Mouse (Mus musculus) ES-E14 (cell line): ENCODE results near the gene Ralgapa2. TPM values are rescaled to one million over a fixed set of nuclear protein-coding genes. Genes with fewer than 3 reads are reported as not detected.

Source experiments
- DNase-seq: peaks from one replicate; pipeline ENCODE4 v3.0.0-alpha.2; 2013; ENCODE audit warnings: low read depth, low spot score
- H3K27ac ChIP-seq: 2 replicates; pipeline ENCODE4 v1.5.1; 2012; ENCODE audit warnings: low read depth, mild to moderate bottlenecking, low read length, moderate library complexity, mixed read lengths; ENCODE audit not compliant: poor library complexity, insufficient read depth, severe bottlenecking
- H3K36me3 ChIP-seq: 2 replicates; pipeline ENCODE4 v1.6.1; 2012; ENCODE audit warnings: mild to moderate bottlenecking, low read length, moderate library complexity, mixed read lengths; ENCODE audit not compliant: control insufficient read depth, poor library complexity, insufficient read depth, severe bottlenecking
- H3K4me1 ChIP-seq, 2 experiments: fragments of 150-350 bp in 1 of 2; sonication (generic) in 1 of 2; 2 replicates each; pipeline ENCODE4 v1.6.1; 2012; ENCODE audit warnings: low read length in 2 of 2, mild to moderate bottlenecking in 1 of 2, mixed read lengths in 1 of 2; ENCODE audit not compliant: control insufficient read depth in 2 of 2, insufficient read depth in 2 of 2, poor library complexity in 1 of 2
- H3K4me3 ChIP-seq, 2 experiments: fragments of 150-350 bp in 1 of 2; sonication (generic) in 1 of 2; 2 replicates each; pipeline ENCODE4 v1.5.1; 2012; ENCODE audit warnings: low read length in 2 of 2, low read depth in 1 of 2, mild to moderate bottlenecking in 1 of 2, mixed read lengths in 1 of 2; ENCODE audit not compliant: insufficient read depth in 1 of 2, poor library complexity in 1 of 2, severe bottlenecking in 1 of 2
- H3K9ac ChIP-seq: 2 replicates; pipeline ENCODE4 v1.6.1; 2012; ENCODE audit warnings: low read depth, mild to moderate bottlenecking, low read length, mixed read lengths; ENCODE audit not compliant: poor library complexity, insufficient read depth, severe bottlenecking
- H3K9me3 ChIP-seq: fragments of 150-350 bp; sonication (generic); 2 replicates; pipeline ENCODE4 v1.6.1; 2012; ENCODE audit warnings: low read depth, mild to moderate bottlenecking, low read length; ENCODE audit not compliant: control insufficient read depth, insufficient read depth
- CHD2 ChIP-seq: IDR thresholded peaks from 2 replicates; pipeline ENCODE4 v1.6.1; 2014; ENCODE audit warnings: mild to moderate bottlenecking, low read depth, low read length, inconsistent platforms
- HCFC1 ChIP-seq: IDR thresholded peaks from 2 replicates; pipeline ENCODE4 v1.6.1; 2012; ENCODE audit warnings: low read length, inconsistent platforms, borderline replicate concordance; ENCODE audit not compliant: insufficient read depth
- MAFK ChIP-seq: IDR thresholded peaks from 2 replicates; pipeline ENCODE4 v1.6.1; 2014; ENCODE audit warnings: mild to moderate bottlenecking, low read depth, low read length, inconsistent platforms; ENCODE audit not compliant: insufficient read depth
- ZC3H11A ChIP-seq: IDR thresholded peaks from 2 replicates; pipeline ENCODE4 v1.6.1; 2012; ENCODE audit warnings: low read depth, mild to moderate bottlenecking, inconsistent platforms, low read length, borderline replicate concordance
- ZNF384 ChIP-seq: IDR thresholded peaks from 2 replicates; pipeline ENCODE4 v1.6.1; 2012; ENCODE audit warnings: low read depth, low read length, inconsistent platforms
- in situ Hi-C, 2 experiments: fragments of 600-800 bp; cut with MboI; formaldehyde crosslinking; loops; one replicate each; pipeline ENCODE4 v1.15.1; 2025; ENCODE audit warnings: low sequenced_read_pairs in 2 of 2, inconsistent platforms in 1 of 2; ENCODE audit not compliant: unreplicated experiment in 2 of 2
- total RNA-seq: library from RNA; depleted of rRNA; stranded (reverse); fragments of 300-350 nt; gene quantifications from 2 replicates; pipeline ENCODE4 v1.2.3, GENCODE M21; 2012

The Ralgapa2 gene
- total RNA-seq, 1 experiment: 23.0 TPM

DNA sequence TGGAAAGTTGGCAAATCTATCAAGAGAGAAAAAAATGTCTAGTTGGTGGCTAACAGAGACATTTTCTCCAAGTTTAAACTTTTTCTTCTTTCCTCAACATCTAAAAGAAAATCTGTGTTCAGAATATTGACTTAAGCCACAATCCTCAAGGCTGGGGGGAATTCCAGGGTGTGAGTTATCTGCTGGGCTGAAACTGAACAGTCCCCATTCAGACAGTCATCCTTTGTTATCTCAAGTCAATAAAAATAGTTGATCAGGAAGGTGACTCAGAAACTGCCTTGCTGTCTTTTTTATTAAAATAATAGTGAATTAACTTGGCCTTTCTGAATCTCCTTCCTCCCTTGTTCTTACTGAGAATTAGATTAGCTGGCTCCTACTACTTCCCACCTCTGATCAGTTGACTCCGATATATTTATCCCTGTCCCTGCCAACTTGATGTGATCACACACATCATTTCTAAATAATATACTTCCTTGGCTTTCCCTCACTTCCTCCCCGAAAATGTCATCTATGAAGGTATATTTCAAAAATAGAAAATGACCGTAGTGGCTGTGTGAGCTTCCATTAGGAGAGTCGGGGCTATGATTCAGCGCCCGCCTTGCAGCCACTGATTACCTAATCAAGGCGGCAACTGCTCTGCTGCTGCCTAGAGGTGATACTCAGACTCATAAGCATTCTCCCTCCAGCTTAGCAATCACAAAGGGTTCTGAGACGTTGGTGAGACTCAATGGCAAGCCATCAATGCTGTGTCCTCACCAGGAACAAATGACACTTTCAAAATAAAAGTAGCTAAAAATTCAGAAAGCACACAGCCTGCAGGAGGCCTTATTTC is 21.2 kb upstream of the Ralgapa2 start:
- in situ Hi-C loops: no loop called here
- no peak for DNase-seq
- no peak overlapping the region for H3K27ac ChIP-seq
- no peak overlapping the region for H3K9ac ChIP-seq
- TF ChIP-seq HCFC1 (no peak), ZNF384 (no peak), ZC3H11A (no peak), MAFK (no peak), CHD2 (no peak)
- H3K4me1 ChIP-seq: peaks cover 0 to 8% of the 10 kb centered on the region in 2 experiments; a peak in 2 of 4 replicates
- H3K36me3 ChIP-seq: no peaks in the 10 kb centered on the region
- H3K9me3 ChIP-seq: no peaks in the 10 kb centered on the region
- H3K4me3 ChIP-seq: no peak overlapping the region

DNA sequence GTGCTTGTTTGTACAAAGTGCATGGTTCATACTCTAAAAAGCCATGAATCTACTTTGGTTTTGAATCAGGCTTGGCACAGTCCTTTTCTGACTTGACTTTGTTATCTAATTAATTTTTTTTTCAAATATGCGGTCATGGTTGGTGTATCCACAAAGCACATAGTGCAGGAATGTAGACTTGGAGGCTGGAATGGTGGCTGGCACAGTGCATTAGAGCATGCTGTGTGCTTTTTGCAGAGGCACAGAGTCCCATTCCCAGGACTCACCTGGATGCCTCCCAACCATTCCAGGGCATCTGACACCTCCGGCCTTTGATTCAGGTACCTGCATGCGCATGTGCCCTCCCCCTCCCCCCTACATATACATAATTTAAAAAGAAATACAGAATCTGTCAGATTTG is 20.3 kb upstream of the Ralgapa2 start:
- Histone ChIP-seq H3K36me3 (no peaks in the 10 kb centered on the region), H3K27ac (no peak overlapping the region), H3K9me3 (no peaks in the 10 kb centered on the region), H3K4me3 (no peak overlapping the region), H3K9ac (no peak overlapping the region), H3K4me1 (peaks cover 0 to 8% of the 10 kb centered on the region in 2 experiments; a peak in 2 of 4 replicates)
- TF ChIP-seq HCFC1 (no peak), ZNF384 (no peak), CHD2 (no peak), MAFK (no peak), ZC3H11A (no peak)
- DNase-seq: no peak
- in situ Hi-C loops: no loop called here

DNA sequence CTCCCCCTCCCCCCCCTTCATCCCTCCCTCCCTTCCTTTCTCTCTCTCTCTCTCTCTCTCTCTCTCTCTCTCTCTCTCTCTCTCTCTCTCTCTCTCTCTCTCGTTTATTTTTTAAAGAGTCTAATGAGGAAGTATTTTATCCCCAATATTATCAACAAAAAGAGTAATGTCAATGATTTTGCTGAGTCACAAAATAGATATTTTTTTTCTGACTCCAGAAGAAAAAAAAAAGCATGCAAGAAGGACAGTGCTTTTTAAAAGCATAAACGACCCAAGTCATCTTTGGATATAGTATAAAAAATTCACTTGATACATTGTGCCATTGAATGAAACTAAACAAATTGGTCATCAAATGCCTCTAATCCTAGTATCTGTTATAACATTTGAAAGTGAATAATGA is 13.3 kb upstream of the Ralgapa2 start:
- no peak for DNase-seq
- no peak overlapping the region for H3K9ac ChIP-seq
- H3K36me3 ChIP-seq: no peaks in the 10 kb centered on the region
- 0 out of 4 replicates have a peak, but pooled peaks cover 0 to 2% of the 10 kb centered on the region in 2 experiments for H3K4me1 ChIP-seq
- H3K4me3 ChIP-seq: no peak overlapping the region
- TF ChIP-seq ZNF384 (no peak), ZC3H11A (no peak), CHD2 (no peak), HCFC1 (no peak), MAFK (no peak)
- no peak overlapping the region for H3K27ac ChIP-seq
- in situ Hi-C loops: no loop called here
- H3K9me3 ChIP-seq: no peaks in the 10 kb centered on the region

DNA sequence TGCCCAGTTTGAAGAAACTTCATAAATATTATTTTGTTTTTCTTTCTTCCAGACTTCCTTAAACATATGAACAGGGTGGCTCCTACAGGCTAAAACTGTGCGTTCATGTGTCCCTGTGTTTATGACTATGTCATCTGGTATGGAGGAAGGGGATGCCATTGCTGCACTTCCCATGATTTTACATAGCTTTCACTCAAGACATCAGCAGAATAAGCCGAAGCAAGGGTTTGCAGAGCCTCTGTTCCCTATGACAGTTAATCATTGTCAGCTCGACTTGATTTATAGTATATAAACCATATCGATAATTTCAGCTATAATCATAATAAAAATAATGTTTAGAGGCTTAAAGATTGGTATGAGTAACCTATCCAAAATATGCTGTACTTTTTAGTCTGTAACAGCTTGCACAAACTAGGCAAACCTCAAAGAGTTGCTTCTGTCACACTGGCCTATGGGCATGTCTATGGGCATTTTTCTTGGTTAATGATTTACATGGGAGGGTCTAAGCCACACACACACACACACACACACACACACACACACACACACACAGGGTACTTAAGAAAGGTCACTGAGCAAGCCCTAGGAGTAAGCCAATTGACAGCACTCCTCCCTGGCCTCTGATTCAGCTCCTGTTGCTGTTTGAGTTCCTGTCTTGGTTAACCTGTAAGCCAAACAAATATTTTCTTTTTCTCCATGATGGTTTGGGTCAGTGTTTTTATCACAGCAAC is 12.7 kb upstream of the Ralgapa2 start:
- Histone ChIP-seq H3K36me3 (no peaks in the 10 kb centered on the region), H3K27ac (no peak overlapping the region), H3K9me3 (no peaks in the 10 kb centered on the region), H3K9ac (no peak overlapping the region), H3K4me1 (0 out of 4 replicates have a peak, but pooled peaks cover 0 to 2% of the 10 kb centered on the region in 2 experiments), H3K4me3 (no peak overlapping the region)
- DNase-seq: no peak
- in situ Hi-C loops: no loop called here
- TF ChIP-seq ZC3H11A: no peak
- no peak for TF ChIP-seq CHD2
- no peak for TF ChIP-seq MAFK
